Mouse (Mus musculus) layer of hippocampus, postnatal 36 days (tissue): Measurements from ENCODE around the gene Dll4. TPM values are rescaled to one million over a fixed set of nuclear protein-coding genes. Genes with fewer than 3 reads are reported as not detected.

ENCODE experiments used
- DNase-seq, 2 experiments: peaks; one replicate each; pipeline ENCODE4 v3.0.0; 2022
- total RNA-seq, 2 experiments: library from RNA; stranded (reverse); gene quantifications; 2 replicates each; pipeline ENCODE4 v1.2.3; 2021

Gene Dll4
- 1 to 10 TPM; 2.7 TPM for total RNA-seq

- DNase-seq: no peak
These were observed at the start of gene Dll4 for GRCm38 (mm10) chr2:119325568-119326143. Dll4 (plus strand) TSS chr2:119325784.

GRCm38 (mm10) chr2:119276926-119277325 lies 48.7 kb upstream of the Dll4 start:
- no peak for DNase-seq

DNA sequence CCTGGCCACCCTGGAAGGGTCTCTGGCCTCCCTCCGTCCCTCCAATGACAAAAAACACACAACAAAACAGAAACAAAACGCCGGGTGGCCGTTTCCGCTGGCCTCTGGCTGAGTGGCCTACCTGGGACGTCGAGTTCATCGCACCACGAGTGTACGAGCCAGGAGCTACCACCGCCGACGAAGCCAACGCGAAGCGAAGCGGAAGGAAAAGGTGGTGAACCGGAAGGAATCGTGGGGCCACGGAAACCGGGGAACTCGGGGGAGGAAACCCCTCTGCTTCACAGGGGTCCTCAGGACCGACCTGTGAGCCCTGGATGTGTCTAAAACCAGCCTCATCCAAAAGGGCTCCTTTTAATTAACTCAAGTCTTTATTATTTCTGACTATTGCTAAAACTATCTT lies 47.8 kb upstream of the Dll4 start:
- DNase-seq: no peak

DNA sequence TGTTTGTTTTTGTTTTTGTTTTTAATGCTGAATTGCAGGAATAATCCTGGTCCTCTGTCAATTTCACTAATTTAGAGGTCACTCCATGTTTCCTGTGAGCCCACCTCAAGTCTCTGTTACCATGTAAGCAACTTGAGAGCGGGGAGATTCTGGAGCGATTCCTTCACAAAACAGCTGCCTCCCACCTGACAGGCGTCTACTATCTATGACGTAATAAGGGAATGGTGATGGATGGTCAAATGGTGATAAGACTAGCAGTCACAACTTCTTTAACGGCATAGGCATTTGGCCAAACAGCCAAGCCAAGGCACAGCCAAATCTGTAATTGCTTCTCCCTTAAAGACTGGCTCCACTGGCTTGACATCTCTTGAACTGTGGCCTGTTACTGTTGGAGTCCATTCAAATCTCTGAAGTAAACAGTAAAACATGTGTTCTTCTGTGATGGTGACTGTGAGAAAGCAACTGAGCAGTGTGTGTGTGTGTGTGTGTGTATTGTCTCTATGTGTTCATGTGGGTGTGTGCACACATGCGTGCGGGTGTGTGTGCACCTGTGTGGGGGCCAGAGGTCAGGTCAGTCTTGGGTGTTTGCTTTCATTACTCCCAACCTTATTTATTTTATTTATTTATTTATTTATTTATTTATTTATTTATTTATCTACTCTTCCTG lies 43.6 kb upstream of the Dll4 start:
- DNase-seq: no peak

GRCm38 (mm10) chr2:119287372-119287771 lies 38.2 kb upstream of the Dll4 start:
- DNase-seq: no peak

GRCm38 (mm10) chr2:119288270-119288882 lies 37.2 kb upstream of the Dll4 start, which contains the start of gene Vps18:
Vps18 (plus strand) TSS chr2:119288740.
- DNase-seq: peak; percentile 98 to 99

DNA sequence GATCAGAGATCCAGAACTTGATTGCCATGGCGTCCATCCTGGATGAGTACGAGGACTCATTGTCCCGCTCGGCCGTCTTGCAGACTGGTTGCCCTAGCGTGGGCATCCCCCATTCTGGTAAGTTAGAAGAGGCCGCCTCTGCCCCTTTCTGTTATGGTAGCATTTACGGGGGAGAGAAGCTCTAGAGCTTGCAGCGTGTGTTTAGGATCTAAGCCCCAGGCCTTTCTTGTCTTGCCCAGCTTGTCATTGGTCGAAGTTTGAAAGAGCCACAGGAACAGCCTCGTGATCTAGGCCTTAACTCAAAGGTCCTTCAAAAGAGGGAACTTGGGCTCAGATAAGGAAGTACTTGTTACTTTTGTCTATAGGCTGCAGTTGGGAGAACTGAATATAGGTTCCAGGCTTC lies 36.6 kb upstream of the Dll4 start:
- DNase-seq: no peak

- no peak for DNase-seq
These were observed 33.3 kb upstream of the Dll4 start for GRCm38 (mm10) chr2:119292281-119292680.

- no peak for DNase-seq
These were observed 32.7 kb upstream of the Dll4 start for GRCm38 (mm10) chr2:119292852-119293251.

DNA sequence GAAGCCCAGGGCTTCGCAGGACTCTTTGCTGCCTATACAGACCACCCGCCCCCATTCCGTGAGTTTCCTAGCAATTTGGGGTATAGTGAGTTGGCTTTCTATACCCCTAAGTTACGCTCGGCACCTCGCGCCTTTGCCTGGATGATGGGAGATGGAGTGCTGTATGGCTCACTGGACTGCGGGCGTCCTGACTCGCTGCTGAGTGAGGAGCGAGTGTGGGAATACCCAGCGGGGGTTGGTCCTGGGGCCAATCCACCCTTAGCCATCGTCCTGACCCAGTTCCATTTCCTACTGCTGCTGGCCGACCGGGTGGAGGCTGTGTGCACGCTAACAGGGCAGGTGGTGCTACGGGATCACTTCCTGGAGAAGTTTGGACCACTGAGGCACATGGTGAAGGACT lies 32.3 kb upstream of the Dll4 start:
- DNase-seq: no peak

- no peak for DNase-seq
These were observed 31.7 kb upstream of the Dll4 start for GRCm38 (mm10) chr2:119293776-119294390.

GRCm38 (mm10) chr2:119294411-119294810 lies 31.2 kb upstream of the Dll4 start:
- DNase-seq: no peak

- no peak for DNase-seq
These were observed 28.8 kb upstream of the Dll4 start for GRCm38 (mm10) chr2:119296756-119297155.

DNA sequence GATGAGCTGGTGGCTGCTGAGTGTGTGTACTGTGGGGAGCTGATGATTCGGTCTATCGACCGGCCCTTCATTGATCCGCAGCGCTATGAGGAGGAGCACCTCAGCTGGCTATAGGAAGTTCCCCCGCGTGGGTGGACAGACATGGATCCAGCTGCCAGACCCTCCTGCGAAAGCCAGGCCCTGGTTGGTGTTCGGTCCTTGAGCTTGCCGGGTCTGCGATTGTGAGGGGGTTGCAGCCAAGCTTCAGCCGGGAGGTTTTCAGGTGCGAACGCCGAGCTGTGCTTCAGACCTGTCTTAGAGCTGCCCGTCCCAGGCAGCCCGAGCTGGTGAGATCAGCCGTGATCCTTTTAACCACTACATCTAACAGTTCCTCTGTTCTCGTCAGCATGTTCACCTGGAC lies 28.1 kb upstream of the Dll4 start:
- no peak for DNase-seq

- peak; percentile 44 to 66 for DNase-seq
These were observed 27.3 kb upstream of the Dll4 start for GRCm38 (mm10) chr2:119298330-119298729.

- no peak for DNase-seq
These were observed 26.7 kb upstream of the Dll4 start for GRCm38 (mm10) chr2:119298839-119299238.

DNA sequence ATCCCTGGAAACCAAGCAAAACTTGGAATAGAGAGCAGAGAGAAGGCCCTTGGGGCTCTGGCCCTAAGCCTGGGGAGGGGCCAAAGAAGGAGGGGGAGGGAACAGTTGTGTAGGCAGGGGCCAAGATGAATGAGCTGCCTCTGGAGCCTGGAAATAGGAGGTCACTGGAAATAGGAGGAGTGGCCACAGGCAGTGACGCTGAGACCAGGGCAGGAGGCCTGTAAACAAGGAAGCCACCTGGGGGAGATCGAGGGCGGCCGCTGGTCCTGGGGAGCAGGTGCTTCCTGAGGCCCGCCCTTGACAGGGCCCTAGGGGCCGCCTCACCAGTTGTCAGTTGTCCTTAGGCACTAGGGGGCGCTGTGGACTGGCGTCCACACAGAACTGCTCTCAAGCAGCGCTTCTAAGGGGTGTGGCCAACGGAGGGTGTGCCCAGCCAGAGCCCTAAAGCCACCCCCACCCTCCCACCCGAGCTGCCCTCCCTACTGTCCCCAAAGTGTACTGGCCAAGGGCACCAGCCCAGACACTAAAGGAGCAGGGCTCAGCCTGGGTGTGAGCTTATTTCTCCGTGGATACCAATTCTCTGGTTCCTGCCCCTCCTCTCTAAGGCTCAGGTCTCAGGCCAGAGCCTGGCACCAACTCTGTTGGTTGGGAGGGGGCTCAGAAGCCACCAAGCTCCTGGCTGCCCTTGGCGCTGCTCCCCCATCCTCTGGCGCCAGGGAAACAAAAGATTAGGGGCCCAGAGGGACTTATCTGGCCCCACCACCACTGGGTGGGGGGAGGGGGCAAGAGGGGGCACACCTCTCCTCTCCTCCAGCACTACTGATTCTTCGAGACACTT lies 25.4 kb upstream of the Dll4 start:
- no peak for DNase-seq

- DNase-seq: no peak
These were observed 24.6 kb upstream of the Dll4 start for GRCm38 (mm10) chr2:119300819-119301493.

DNA sequence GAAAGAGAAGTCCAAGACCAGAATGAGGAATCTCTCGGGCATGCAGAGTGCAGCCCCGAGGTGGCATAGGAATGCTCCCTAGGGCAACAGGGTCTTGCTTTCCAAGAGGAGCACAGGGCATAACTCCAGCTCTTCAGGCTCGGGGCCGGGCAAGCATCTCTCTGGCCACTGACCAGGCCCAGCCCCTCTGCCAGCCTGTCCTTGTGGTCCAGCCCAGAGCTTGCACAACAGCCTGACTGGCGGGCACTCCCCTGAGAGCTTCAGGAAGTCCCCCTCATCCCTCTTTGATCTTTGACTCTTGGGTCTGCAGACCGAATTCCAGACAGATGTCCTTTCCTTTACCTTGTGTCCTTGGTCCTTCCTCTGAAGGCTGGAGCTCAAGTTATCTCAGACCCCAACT lies 22.7 kb upstream of the Dll4 start:
- no peak for DNase-seq

DNA sequence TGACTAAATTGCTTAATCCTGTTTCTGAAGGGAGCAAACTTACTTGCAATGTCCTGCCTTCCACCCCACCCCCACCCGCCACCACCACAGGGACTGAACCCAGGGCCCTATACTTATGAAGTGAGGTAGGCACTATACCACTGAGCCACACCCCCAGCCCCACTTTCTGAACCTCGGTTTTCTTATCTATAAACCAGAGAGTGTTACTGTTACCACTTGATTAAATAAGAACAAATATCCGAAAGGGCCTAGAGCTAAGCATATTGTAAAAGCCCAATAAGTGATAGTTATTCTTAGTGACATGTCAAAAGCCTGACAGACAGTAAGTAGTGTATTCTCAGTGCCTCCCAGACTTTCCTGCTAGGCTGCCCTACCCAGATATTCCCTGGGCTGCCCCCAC lies 21.2 kb upstream of the Dll4 start:
- no peak for DNase-seq

DNA sequence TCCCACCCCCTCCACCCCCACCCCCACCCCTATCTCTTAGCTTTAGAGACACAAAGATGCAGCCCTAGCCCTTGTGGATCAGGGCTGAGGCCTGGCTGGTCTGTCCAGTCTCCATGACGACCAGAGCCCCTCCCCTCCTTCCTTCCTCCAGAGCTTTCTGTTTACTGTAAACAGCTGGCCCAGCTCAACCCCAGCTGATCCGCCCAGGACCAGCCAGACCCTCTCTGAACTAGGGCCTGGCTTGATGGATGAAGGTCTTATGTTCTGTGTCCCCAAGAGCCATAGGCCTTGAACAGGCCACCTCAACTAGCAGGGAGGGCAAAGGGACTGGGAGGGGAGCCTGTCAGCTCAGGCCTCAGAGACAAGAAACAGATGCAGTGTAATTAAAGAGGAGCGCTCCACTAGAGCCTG lies 20.8 kb upstream of the Dll4 start:
- no peak for DNase-seq

GRCm38 (mm10) chr2:119311544-119311943 lies 14.0 kb upstream of the Dll4 start:
- no peak for DNase-seq
